Mouse (Mus musculus) lung, postnatal 0 days (tissue): ENCODE results near the gene Apopt1.

Experiments used
- CTCF ChIP-seq: IDR thresholded peaks from 2 replicates; pipeline ENCODE4 v1.5.1; 2016; ENCODE audit warnings: antibody characterized with exemption, mild to moderate bottlenecking
- EP300 ChIP-seq: IDR thresholded peaks from 2 replicates; pipeline ENCODE4 v1.6.1; 2016; ENCODE audit warnings: antibody characterized with exemption, mild to moderate bottlenecking, control low read depth

GRCm38 (mm10) chr12:111759176-111760061, 46.4 kb downstream of the Apopt1 start:
- TF ChIP-seq CTCF (peak; percentile 11; the same call in 1 of the 2 replicates), EP300 (no peak)
